In the genomic region with DNA sequence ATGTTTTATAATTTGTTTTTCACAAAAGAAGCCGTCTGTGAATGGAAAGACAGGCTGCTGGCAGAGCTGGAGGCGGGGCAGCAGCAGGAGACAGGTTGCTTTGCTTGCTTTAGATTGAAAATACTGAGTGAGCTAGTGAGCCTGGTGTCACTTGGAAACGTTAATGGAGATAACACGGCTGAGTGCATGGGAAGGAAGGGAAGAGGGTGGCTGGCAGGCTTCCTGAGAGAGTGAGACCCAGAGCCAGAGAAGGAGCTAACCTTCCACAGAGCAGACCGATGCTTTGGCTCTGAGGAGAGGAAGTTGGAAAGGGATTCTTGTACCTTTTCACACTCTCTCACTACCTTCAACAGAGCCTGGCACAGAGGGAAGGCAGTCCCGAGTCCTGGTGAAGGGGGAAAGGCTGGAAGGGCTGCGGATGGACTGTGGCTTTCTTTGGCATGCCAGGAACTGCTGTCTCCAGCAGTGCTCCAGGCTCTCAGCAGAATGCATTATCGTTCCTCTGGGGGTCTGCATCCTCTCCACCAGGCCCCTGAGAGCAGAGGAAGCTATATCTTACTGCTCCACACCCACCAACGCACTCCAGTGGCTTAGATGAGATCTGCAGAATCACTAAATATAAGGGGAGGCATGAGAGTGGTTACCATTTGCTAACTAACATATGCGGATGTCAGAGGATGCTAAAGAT, we compare ENCODE assay signal across 8 mouse cellular contexts. TPM values are rescaled to one million over a fixed set of nuclear protein-coding genes. Genes with fewer than 3 reads are reported as not detected.
DNase-seq lines count a peak whose midpoint lies in the region; ATAC-seq lines count a peak whose summit lies in the region.

No protein-coding gene starts in this region.

- H3K27ac ChIP-seq in heart, embryonic 10.5 days = peak overlapping the region; percentile 59; the same call in 1 of the 2 replicates
- 0 out of 2 replicates have a peak overlapping the region, but pooled peaks have one; percentile 30 for H3K27ac ChIP-seq in limb, embryonic 10.5 days

- no peaks in the 10 kb centered on the region for H3K9me3 ChIP-seq in heart, embryonic 10.5 days
- H3K9me3 ChIP-seq in limb, embryonic 10.5 days (replicated peaks) = no peaks in the 10 kb centered on the region

- intact Hi-C loops in left cerebral cortex, postnatal 4 days (cut with DNase I) = no loop called here

- no peaks in the 10 kb centered on the region for H3K27me3 ChIP-seq in heart, embryonic 10.5 days (ENCODE audit: insufficient read depth, poor library complexity, severe bottlenecking)
- H3K27me3 ChIP-seq in limb, embryonic 10.5 days (ENCODE audit: low read depth, poor library complexity, severe bottlenecking) = no peaks in the 10 kb centered on the region

- H3K4me1 ChIP-seq in heart, embryonic 10.5 days = peaks cover 16% of the 10 kb centered on the region
- peaks cover 6% of the 10 kb centered on the region; the same call in 1 of the 2 replicates for H3K4me1 ChIP-seq in limb, embryonic 10.5 days

- ATAC-seq in megakaryocyte-erythroid progenitor cell, adult 5-6 weeks (replicated peaks; ENCODE audit: low FRiP score, low TSS enrichment, poor library complexity, severe bottlenecking) = no peak

- peak; percentile 75 for DNase-seq in left cerebral cortex, postnatal 4 days
- DNase-seq in left cerebral cortex, adult 18-20 months (ENCODE audit: low spot score in 2 of 2) = no peak
- DNase-seq in cerebellum, postnatal 10 days = peak; percentile 88 to 94
- DNase-seq in heart, embryonic 10.5 days (ENCODE audit: low spot score) = peak; percentile 74
- DNase-seq in limb, embryonic 10.5 days (ENCODE audit: low spot score) = no peak
- no peak for DNase-seq in kidney, postnatal 25 days
- no peak for DNase-seq in lung, postnatal 25 days (ENCODE audit: low spot score)

- H3K4me3 ChIP-seq in heart, embryonic 10.5 days = no peak overlapping the region
- H3K4me3 ChIP-seq in limb, embryonic 10.5 days = no peak overlapping the region

- H3K36me3 ChIP-seq in heart, embryonic 10.5 days = peaks cover 60% of the 10 kb centered on the region
- peaks cover 21% of the 10 kb centered on the region for H3K36me3 ChIP-seq in limb, embryonic 10.5 days

- 21% methylated on average over 10 of the region's 10 CpGs for WGBS in heart, embryonic 10.5 days
- 53% methylated on average over 10 of the region's 10 CpGs for WGBS in limb, embryonic 10.5 days

RNA-seq across cellular contexts. Expression of a gene that starts 18.7 kb away (rescaled TPM):
- not detected for total RNA-seq in left cerebral cortex, postnatal 4 days (2021)
- not detected for total RNA-seq in left cerebral cortex, adult 18-20 months (2021)
- polyA plus RNA-seq in heart, embryonic 10.5 days (2016; fragmentation: Nextera tagmentation; extraction: Ambion mirVana) = 0.10 TPM in 2 replicates
- 0.08 TPM in 1 of 2 replicates, not detected in the other for polyA plus RNA-seq in limb, embryonic 10.5 days (2016; fragmentation: Nextera tagmentation; extraction: Ambion mirVana)
- not detected in 2 replicates for total RNA-seq in megakaryocyte-erythroid progenitor cell, adult 5-6 weeks (2014; fragmentation: Nextera tagmentation)
- not detected in 2 replicates for total RNA-seq in megakaryocyte-erythroid progenitor cell, adult 5-6 weeks (2017)

RNA-seq across cellular contexts. Expression of a gene that starts 29.5 kb away (rescaled TPM):
- total RNA-seq in left cerebral cortex, postnatal 4 days (2021) = 10 to 100 TPM; 23.6 to 30.7 TPM
- 10 to 100 TPM; 34.6 to 39.4 TPM for total RNA-seq in left cerebral cortex, adult 18-20 months (2021)
- polyA plus RNA-seq in heart, embryonic 10.5 days (2016; fragmentation: Nextera tagmentation; extraction: Ambion mirVana) = 24.6 and 39.1 TPM in 2 replicates
- polyA plus RNA-seq in limb, embryonic 10.5 days (2016; fragmentation: Nextera tagmentation; extraction: Ambion mirVana) = 5.9 and 6.9 TPM in 2 replicates
- 1.3 and 1.6 TPM in 2 replicates for total RNA-seq in megakaryocyte-erythroid progenitor cell, adult 5-6 weeks (2014; fragmentation: Nextera tagmentation)
- 1.0 TPM in 1 of 2 replicates, not detected in the other for total RNA-seq in megakaryocyte-erythroid progenitor cell, adult 5-6 weeks (2017)

Comparison
In these comparisons a context has a peak if more than half of its experiments do, and no peak if none do; other contexts are left out.
1. DNase-seq: peak in left cerebral cortex, postnatal 4 days (single experiment), cerebellum, postnatal 10 days (2 of 2) and heart, embryonic 10.5 days (single experiment); none in left cerebral cortex, adult 18-20 months (0 of 2), limb, embryonic 10.5 days (single experiment), kidney, postnatal 25 days (0 of 2) and lung, postnatal 25 days (single experiment).
2. RNA of a gene that starts 29.5 kb away (total RNA-seq): 34.6 to 39.4 TPM in left cerebral cortex, adult 18-20 months and 23.6 to 30.7 TPM in left cerebral cortex, postnatal 4 days; 1.0 to 1.6 TPM in megakaryocyte-erythroid progenitor cell, adult 5-6 weeks; every median in the first group is over 4 times any median in the second.